Mouse (Mus musculus): ENCODE measurements at regions not wholly inside any gene's neighbourhood (a gene's known extent, or its start where the extent isn't known, plus 50 kb on each side); places are given as distances from the start of the nearest gene placed in this dataset.

DNA sequence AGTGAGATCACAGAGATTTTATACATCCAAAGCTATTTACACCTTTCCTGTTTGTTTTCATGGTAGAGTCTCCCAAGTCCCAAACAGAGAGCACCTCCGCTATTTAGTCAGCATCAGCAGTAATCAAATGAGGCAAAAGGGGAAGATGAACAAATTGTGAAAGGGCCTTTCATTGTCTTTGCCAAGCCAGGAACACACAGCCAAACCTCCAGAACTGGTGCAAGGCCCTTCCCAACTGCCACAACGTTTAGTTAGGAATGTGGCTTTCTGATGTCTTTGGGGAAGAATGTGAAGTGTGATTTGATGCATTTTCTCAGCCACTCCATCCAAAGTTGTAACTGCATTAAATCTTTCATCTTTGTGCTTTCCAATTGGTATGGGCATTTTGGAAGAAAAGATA, 353.6 kb upstream of the Galnt5 start:
- 36% methylated on average over 2 of the region's 2 CpGs for WGBS (ENCODE audit: insufficient replicate concordance)

DNA sequence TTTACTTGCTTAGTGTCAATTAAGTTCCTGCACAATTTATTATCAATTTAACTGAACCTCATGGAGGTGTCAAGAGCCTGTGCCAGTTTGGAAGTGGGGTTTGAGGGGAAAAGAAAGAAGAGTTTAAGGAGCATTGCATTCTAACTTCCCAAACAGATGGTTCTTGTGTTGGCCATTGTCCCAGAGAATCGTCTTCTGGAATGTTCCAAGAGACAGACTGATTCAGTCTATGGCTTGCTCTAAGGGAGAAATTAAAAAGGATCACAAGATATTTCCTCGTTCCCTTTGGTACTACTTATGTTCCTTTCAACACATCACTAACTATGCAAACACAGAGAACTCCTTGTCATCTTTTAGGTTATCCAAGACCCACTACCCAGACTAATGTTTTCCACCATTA, 353.1 kb upstream of the Galnt5 start:
- H3K27me3 ChIP-seq (ENCODE audit: control insufficient read depth, insufficient read depth, low read depth, low read length) = no peaks in the 10 kb centered on the region
- 48% methylated on average over 2 of the region's 2 CpGs for WGBS (ENCODE audit: insufficient replicate concordance)
- no peak overlapping the region for H3K4me3 ChIP-seq (ENCODE audit: low read depth, low read length)
- ATAC-seq (ENCODE audit: low read depth) = no peak
- no peaks in the 10 kb centered on the region for H3K4me1 ChIP-seq (ENCODE audit: control insufficient read depth, low read depth, low read length)
- no peak overlapping the region for H3K27ac ChIP-seq (ENCODE audit: low read length)
- no peaks in the 10 kb centered on the region for H3K36me3 ChIP-seq (ENCODE audit: control insufficient read depth, insufficient read depth)
- H3K4me2 ChIP-seq (ENCODE audit: low read depth, low read length) = no peak overlapping the region
- no peaks in the 10 kb centered on the region for H3K9me3 ChIP-seq (replicated peaks; ENCODE audit: control insufficient read depth, low read length)
- no peak overlapping the region for H3K9ac ChIP-seq (ENCODE audit: low read depth, low read length)

More for the DNA sequence above, 353.6 kb upstream of the Galnt5 start:
- Histone ChIP-seq H3K4me3 (ENCODE audit: low read depth, low read length) (no peak overlapping the region), H3K27me3 (ENCODE audit: control insufficient read depth, insufficient read depth, low read depth, low read length) (no peaks in the 10 kb centered on the region), H3K36me3 (ENCODE audit: control insufficient read depth, insufficient read depth) (no peaks in the 10 kb centered on the region), H3K4me2 (ENCODE audit: low read depth, low read length) (no peak overlapping the region), H3K9me3 (replicated peaks; ENCODE audit: control insufficient read depth, low read length) (no peaks in the 10 kb centered on the region), H3K27ac (ENCODE audit: low read length) (no peak overlapping the region), H3K4me1 (ENCODE audit: control insufficient read depth, low read depth, low read length) (no peaks in the 10 kb centered on the region), H3K9ac (ENCODE audit: low read depth, low read length) (no peak overlapping the region)
- ATAC-seq (ENCODE audit: low read depth) = no peak

DNA sequence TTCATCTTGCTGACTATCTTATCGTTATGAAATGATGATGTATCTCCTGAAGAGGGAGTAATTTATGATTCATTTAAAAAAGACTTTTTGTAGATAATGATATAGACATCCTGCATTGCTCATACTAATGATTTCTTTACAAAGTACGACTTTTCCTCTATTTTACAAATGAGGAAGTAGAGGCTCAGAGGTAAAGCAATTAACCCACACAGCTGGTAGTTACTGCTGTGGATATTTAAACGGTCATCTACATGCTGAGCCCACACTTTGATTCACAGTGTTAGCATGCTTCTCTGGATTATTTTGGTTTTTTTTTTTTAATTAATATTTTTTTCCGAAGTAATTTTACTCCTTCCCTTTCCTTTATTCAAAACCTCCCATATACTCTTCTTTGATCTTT, 348.7 kb upstream of the Galnt5 start:
- 48% methylated on average over 4 of the region's 4 CpGs for WGBS (ENCODE audit: insufficient replicate concordance)
- H3K9me3 ChIP-seq (replicated peaks; ENCODE audit: control insufficient read depth, low read length) = no peaks in the 10 kb centered on the region
- no peak overlapping the region for H3K4me2 ChIP-seq (ENCODE audit: low read depth, low read length)
- no peaks in the 10 kb centered on the region for H3K4me1 ChIP-seq (ENCODE audit: control insufficient read depth, low read depth, low read length)
- no peak overlapping the region for H3K9ac ChIP-seq (ENCODE audit: low read depth, low read length)
- H3K27me3 ChIP-seq (ENCODE audit: control insufficient read depth, insufficient read depth, low read depth, low read length) = no peaks in the 10 kb centered on the region
- H3K4me3 ChIP-seq (ENCODE audit: low read depth, low read length) = no peak overlapping the region
- H3K27ac ChIP-seq (ENCODE audit: low read length) = no peak overlapping the region
- no peak for ATAC-seq (ENCODE audit: low read depth)
- H3K36me3 ChIP-seq (ENCODE audit: control insufficient read depth, insufficient read depth) = no peaks in the 10 kb centered on the region

DNA sequence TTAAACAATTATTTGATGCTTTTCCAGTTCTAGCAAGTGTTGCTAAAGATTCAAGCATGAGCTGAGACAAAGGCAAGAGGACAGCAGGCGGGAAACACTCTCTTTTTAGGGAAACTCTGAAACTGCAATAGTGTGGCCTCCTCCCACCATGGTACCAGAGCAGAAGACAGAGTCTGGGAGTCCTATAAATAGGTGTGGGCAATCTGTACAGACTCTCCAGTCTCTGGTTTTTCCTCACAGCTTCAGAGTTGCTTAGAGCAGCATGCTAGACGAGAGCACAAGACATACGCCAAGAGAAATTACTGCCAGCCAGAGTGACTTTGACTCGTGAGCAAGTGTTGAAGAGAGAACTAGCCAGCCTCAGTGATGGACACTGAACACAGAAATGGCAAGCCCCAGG, 340.3 kb upstream of the Galnt5 start:
- no peak overlapping the region for H3K9ac ChIP-seq (ENCODE audit: low read depth, low read length)
- no peaks in the 10 kb centered on the region for H3K27me3 ChIP-seq (ENCODE audit: control insufficient read depth, insufficient read depth, low read depth, low read length)
- no peak overlapping the region for H3K4me3 ChIP-seq (ENCODE audit: low read depth, low read length)
- H3K36me3 ChIP-seq (ENCODE audit: control insufficient read depth, insufficient read depth) = no peaks in the 10 kb centered on the region
- no peak overlapping the region for H3K27ac ChIP-seq (ENCODE audit: low read length)
- H3K4me1 ChIP-seq (ENCODE audit: control insufficient read depth, low read depth, low read length) = no peaks in the 10 kb centered on the region
- ATAC-seq (ENCODE audit: low read depth) = no peak
- no peak overlapping the region for H3K4me2 ChIP-seq (ENCODE audit: low read depth, low read length)
- H3K9me3 ChIP-seq (replicated peaks; ENCODE audit: control insufficient read depth, low read length) = no peaks in the 10 kb centered on the region
- WGBS (ENCODE audit: insufficient replicate concordance) = 57% methylated on average over 4 of the region's 4 CpGs

DNA sequence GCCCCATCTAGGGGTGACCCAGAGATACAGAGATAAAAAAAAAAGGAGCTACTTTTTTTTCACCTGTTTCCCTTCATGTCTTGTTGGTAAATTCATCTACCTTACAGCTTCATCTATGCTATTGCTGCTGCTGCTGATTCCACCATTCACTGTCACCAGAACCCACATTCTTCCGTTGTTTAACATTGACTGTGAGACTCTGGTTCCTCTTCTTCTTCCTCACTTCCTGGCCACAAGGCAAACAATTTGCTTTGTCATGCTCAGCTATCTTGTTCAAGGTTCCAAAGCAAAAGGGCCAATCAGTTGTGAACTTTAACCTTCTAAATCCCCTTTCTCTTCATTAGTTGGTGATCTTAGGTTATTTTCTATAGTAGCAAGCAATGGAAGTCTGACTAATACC, 335.8 kb upstream of the Galnt5 start:
- Histone ChIP-seq H3K4me3 (ENCODE audit: low read depth, low read length) (no peak overlapping the region), H3K9ac (ENCODE audit: low read depth, low read length) (no peak overlapping the region), H3K27me3 (ENCODE audit: control insufficient read depth, insufficient read depth, low read depth, low read length) (no peaks in the 10 kb centered on the region), H3K4me2 (ENCODE audit: low read depth, low read length) (no peak overlapping the region), H3K36me3 (ENCODE audit: control insufficient read depth, insufficient read depth) (no peaks in the 10 kb centered on the region), H3K9me3 (replicated peaks; ENCODE audit: control insufficient read depth, low read length) (no peaks in the 10 kb centered on the region), H3K27ac (ENCODE audit: low read length) (no peak overlapping the region), H3K4me1 (ENCODE audit: control insufficient read depth, low read depth, low read length) (no peaks in the 10 kb centered on the region)
- 12% methylated on average over 1 of the region's 1 CpGs for WGBS (ENCODE audit: insufficient replicate concordance)
- ATAC-seq (ENCODE audit: low read depth) = no peak

DNA sequence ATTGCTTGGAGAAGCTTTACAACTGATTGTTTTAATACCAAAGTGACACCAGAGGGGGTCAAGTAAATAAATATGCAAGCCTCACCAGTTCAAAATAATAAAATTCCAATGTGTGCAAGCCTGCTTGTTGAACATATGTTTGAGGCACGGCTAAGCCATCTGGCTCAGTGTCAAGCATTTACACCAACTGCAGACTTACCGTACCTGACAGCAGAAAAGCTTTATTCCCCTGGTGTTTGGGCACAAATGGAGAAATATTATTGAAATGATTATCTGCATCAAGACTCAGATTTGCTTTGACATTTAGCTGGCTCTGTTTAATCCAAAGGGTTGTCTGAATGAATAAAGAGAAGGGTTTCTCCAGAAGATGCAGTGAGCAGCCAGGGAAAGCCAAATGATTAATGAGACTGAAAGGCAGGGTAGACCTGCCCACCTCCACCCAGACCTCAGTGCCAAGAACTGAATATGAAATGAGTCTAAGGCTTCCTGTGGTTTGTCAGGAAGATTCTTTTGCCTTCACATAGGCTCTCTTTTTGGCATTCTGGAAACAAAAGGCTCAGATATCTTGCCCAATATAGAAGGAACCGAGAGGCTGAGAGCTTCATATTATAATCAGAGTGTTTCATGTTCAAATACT, 325.6 kb upstream of the Galnt5 start:
- ATAC-seq (ENCODE audit: low read depth) = no peak
- Histone ChIP-seq H3K27ac (ENCODE audit: low read length) (no peak overlapping the region), H3K4me2 (ENCODE audit: low read depth, low read length) (no peak overlapping the region), H3K9ac (ENCODE audit: low read depth, low read length) (no peak overlapping the region), H3K9me3 (replicated peaks; ENCODE audit: control insufficient read depth, low read length) (no peaks in the 10 kb centered on the region), H3K36me3 (ENCODE audit: control insufficient read depth, insufficient read depth) (no peaks in the 10 kb centered on the region), H3K4me1 (ENCODE audit: control insufficient read depth, low read depth, low read length) (no peaks in the 10 kb centered on the region), H3K27me3 (ENCODE audit: control insufficient read depth, insufficient read depth, low read depth, low read length) (no peaks in the 10 kb centered on the region), H3K4me3 (ENCODE audit: low read depth, low read length) (no peak overlapping the region)
- 56% methylated on average over 3 of the region's 3 CpGs for WGBS (ENCODE audit: insufficient replicate concordance)

DNA sequence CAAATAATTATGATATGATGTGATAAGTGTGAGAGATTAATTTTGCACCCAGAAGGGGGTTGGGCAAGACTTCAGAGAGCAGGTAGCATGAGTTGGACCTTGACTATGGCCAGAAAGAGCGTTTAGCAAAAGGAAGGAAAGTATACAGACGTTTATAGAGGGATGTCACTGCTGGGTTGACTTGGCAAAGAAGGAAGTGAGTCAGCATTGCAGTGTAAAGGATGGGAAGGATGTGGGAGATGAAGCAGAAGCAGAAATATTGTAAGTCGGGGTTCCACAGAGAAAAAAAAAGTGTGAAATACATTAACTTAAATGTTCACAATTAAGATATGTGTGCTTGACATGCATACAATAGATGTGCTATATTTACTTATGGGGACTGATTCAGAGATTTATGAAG, 307.8 kb upstream of the Galnt5 start:
- H3K27ac ChIP-seq (ENCODE audit: low read length) = no peak overlapping the region
- 18% methylated on average over 3 of the region's 3 CpGs for WGBS (ENCODE audit: insufficient replicate concordance)
- H3K4me2 ChIP-seq (ENCODE audit: low read depth, low read length) = no peak overlapping the region
- no peak overlapping the region for H3K4me3 ChIP-seq (ENCODE audit: low read depth, low read length)
- H3K9ac ChIP-seq (ENCODE audit: low read depth, low read length) = no peak overlapping the region
- H3K36me3 ChIP-seq (ENCODE audit: control insufficient read depth, insufficient read depth) = no peaks in the 10 kb centered on the region
- no peaks in the 10 kb centered on the region for H3K4me1 ChIP-seq (ENCODE audit: control insufficient read depth, low read depth, low read length)
- no peaks in the 10 kb centered on the region for H3K27me3 ChIP-seq (ENCODE audit: control insufficient read depth, insufficient read depth, low read depth, low read length)
- no peak for ATAC-seq (ENCODE audit: low read depth)
- H3K9me3 ChIP-seq (replicated peaks; ENCODE audit: control insufficient read depth, low read length) = no peaks in the 10 kb centered on the region

DNA sequence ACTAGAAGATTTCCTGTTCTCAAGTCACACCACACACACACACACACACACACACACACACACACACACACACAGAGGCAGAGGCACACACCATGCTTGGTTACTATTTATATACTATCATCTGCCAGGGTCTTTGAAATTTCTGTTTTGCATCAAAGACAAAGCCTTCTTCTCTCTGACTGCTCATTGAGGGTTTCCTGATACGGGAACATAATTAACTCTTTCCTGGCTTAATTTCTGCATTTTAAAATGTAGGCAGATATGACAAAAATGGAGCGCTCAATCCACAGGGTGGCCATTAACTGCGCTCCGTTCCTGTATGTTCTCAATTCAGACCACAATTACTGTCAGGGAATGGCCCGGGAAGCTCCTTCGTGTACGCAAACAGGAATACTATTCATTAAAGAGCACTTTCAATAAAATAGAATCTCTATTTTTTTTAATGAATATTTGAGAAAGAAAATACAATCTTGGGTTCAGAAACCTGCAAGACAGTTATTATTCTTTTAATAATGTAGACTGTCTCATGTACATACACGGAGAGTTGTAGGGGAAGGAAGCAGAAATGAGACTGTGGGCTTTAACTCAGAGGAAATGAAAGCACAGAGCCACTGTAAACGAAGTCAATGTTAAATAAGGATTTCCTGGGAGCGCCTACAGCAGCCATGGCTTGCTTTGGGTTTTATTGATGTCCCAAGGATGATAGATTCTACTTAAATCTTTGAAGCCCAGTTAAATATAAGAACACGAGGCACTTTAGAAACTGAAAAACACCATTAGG, 300.5 kb upstream of the Galnt5 start:
- H3K4me3 ChIP-seq (ENCODE audit: low read depth, low read length) = no peak overlapping the region
- no peaks in the 10 kb centered on the region for H3K4me1 ChIP-seq (ENCODE audit: control insufficient read depth, low read depth, low read length)
- WGBS (ENCODE audit: insufficient replicate concordance) = 35% methylated on average over 11 of the region's 11 CpGs
- 0 out of 2 replicates have a peak, but pooled peaks cover 3% of the 10 kb centered on the region for H3K27me3 ChIP-seq (ENCODE audit: control insufficient read depth, insufficient read depth, low read depth, low read length)
- H3K4me2 ChIP-seq (ENCODE audit: low read depth, low read length) = 0 out of 2 replicates have a peak overlapping the region, but pooled peaks have one; percentile 15
- no peaks in the 10 kb centered on the region for H3K36me3 ChIP-seq (ENCODE audit: control insufficient read depth, insufficient read depth)
- ATAC-seq (ENCODE audit: low read depth) = no peak
- no peaks in the 10 kb centered on the region for H3K9me3 ChIP-seq (replicated peaks; ENCODE audit: control insufficient read depth, low read length)
- H3K9ac ChIP-seq (ENCODE audit: low read depth, low read length) = no peak overlapping the region
- H3K27ac ChIP-seq (ENCODE audit: low read length) = no peak overlapping the region

DNA sequence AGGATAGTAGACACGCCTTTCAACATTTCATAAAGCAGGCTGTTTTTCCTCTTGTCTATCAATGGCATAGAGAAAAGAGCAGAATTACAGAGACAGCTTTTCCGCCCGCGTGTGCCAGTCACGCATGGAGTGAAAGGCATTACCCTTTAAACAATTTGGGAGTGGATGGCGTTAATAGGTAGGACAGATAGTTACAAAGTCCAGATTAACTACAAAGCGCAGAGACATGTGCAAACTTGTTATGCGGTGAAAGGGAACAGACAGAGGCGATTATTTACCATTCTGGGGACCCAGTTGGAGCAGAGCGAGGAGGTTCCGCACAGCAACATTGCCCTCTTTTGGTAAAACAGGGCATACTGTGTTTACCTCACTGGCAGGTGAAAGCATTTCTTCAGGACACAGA, 299.0 kb upstream of the Galnt5 start:
- Histone ChIP-seq H3K9ac (ENCODE audit: low read depth, low read length) (no peak overlapping the region), H3K4me3 (ENCODE audit: low read depth, low read length) (no peak overlapping the region), H3K9me3 (replicated peaks; ENCODE audit: control insufficient read depth, low read length) (no peaks in the 10 kb centered on the region), H3K4me1 (ENCODE audit: control insufficient read depth, low read depth, low read length) (no peaks in the 10 kb centered on the region), H3K27me3 (ENCODE audit: control insufficient read depth, insufficient read depth, low read depth, low read length) (0 out of 2 replicates have a peak, but pooled peaks cover 3% of the 10 kb centered on the region), H3K36me3 (ENCODE audit: control insufficient read depth, insufficient read depth) (no peaks in the 10 kb centered on the region), H3K27ac (ENCODE audit: low read length) (no peak overlapping the region), H3K4me2 (ENCODE audit: low read depth, low read length) (no peak overlapping the region)
- ATAC-seq (ENCODE audit: low read depth) = no peak
- WGBS (ENCODE audit: insufficient replicate concordance) = 17% methylated on average over 11 of the region's 11 CpGs
